Comparison of ENCODE assay signal across 26 mouse cellular contexts in genomic region chr10:117864251-117864650, GRCm38 (mm10). TPM values are rescaled to one million over a fixed set of nuclear protein-coding genes. Genes with fewer than 3 reads are reported as not detected.
A peak's percentile ranks its signal among the peaks of the same experiment; 100 is the strongest.
DNase-seq lines count a peak whose midpoint lies in the region; ATAC-seq lines count a peak whose summit lies in the region.
"Had no signal": no experiment of that assay in that cellular context is flagged by ENCODE, and none has a peak within 500 bp of the region (broad histone marks: within the 10 kb centered on the region; RNA-seq: fewer than 3 reads in every experiment).

No protein-coding gene starts in this region.

- H3K36me3 ChIP-seq in midbrain, embryonic 11.5 days (ENCODE audit: control insufficient read depth, insufficient read depth, low read length): no peaks in the 10 kb centered on the region
- H3K36me3 ChIP-seq in midbrain, embryonic 14.5 days (ENCODE audit: control insufficient read depth, insufficient read depth, low read length): no peaks in the 10 kb centered on the region
- H3K36me3 ChIP-seq: embryonic facial prominence, embryonic 15.5 days; forebrain, embryonic 15.5 days; heart, embryonic 12.5 days; hindbrain, embryonic 10.5 days; limb, embryonic 12.5 days had no signal

- 94% methylated on average over 4 of the region's 4 CpGs for WGBS in midbrain, embryonic 11.5 days
- 96% methylated on average over 4 of the region's 4 CpGs for WGBS in midbrain, embryonic 14.5 days

- no peaks in the 10 kb centered on the region for H3K4me1 ChIP-seq in midbrain, embryonic 11.5 days (ENCODE audit: control insufficient read depth, insufficient read depth, low read length)
- H3K4me1 ChIP-seq in midbrain, embryonic 14.5 days (ENCODE audit: control insufficient read depth, insufficient read depth, low read length): no peaks in the 10 kb centered on the region
- H3K4me1 ChIP-seq: embryonic facial prominence, embryonic 15.5 days; forebrain, embryonic 15.5 days; hindbrain, embryonic 10.5 days; limb, embryonic 12.5 days had no signal

- H3K27ac ChIP-seq in midbrain, embryonic 11.5 days (ENCODE audit: low read depth, low read length): no peak overlapping the region
- no peak overlapping the region for H3K27ac ChIP-seq in midbrain, embryonic 14.5 days (replicated peaks; ENCODE audit: low read depth, low read length)
- H3K27ac ChIP-seq: embryonic facial prominence, embryonic 15.5 days; forebrain, embryonic 15.5 days; hindbrain, embryonic 10.5 days; hindbrain, postnatal 0 days; limb, embryonic 12.5 days had no signal

- DNase-seq in midbrain, embryonic 11.5 days (ENCODE audit: low spot score, missing footprints): peak; percentile 35
- no peak for DNase-seq in midbrain, embryonic 14.5 days
- peak; percentile 54 for DNase-seq in CD4-positive, CD25-positive, alpha-beta regulatory T cell, adult 2 months (ENCODE audit: low read depth, low spot score)
- DNase-seq in induced T-regulatory cell, adult 2 months (ENCODE audit: low read depth): peak; percentile 71
- DNase-seq in naive thymus-derived CD4-positive, alpha-beta T cell, adult 2 months (ENCODE audit: low read depth): peak; percentile 70
- DNase-seq in ovary, postnatal 36 days (ENCODE audit: low spot score): no peak
- no peak for DNase-seq in gastrocnemius, postnatal 36 days
- no peak for DNase-seq in cerebellum, adult 9-10 months
- DNase-seq: adrenal gland, postnatal 25 days; cerebellum, adult 9-11 months; gastrocnemius, postnatal 10 days; heart, adult 11 months; heart, postnatal 10 days; kidney, adult 11 months; kidney, postnatal 4 days; liver, postnatal 0 days had no signal

- H3K4me3 ChIP-seq in midbrain, embryonic 11.5 days (ENCODE audit: low read depth, low read length): no peak overlapping the region
- H3K4me3 ChIP-seq in midbrain, embryonic 14.5 days (replicated peaks; ENCODE audit: low read depth, low read length): no peak overlapping the region
- H3K4me3 ChIP-seq: embryonic facial prominence, embryonic 15.5 days; forebrain, embryonic 15.5 days; heart, embryonic 12.5 days; hindbrain, embryonic 10.5 days; limb, embryonic 12.5 days; megakaryocyte, embryonic 14.5 days; myocyte had no signal

- H3K9me3 ChIP-seq in midbrain, embryonic 11.5 days (ENCODE audit: control insufficient read depth, low read length): no peaks in the 10 kb centered on the region
- H3K9me3 ChIP-seq in midbrain, embryonic 14.5 days (ENCODE audit: control insufficient read depth, low read length): no peaks in the 10 kb centered on the region
- H3K9me3 ChIP-seq: embryonic facial prominence, embryonic 15.5 days; forebrain, embryonic 15.5 days; heart, embryonic 12.5 days; hindbrain, embryonic 10.5 days; megakaryocyte, embryonic 14.5 days had no signal

- no peak overlapping the region for H3K4me2 ChIP-seq in midbrain, embryonic 11.5 days
- H3K4me2 ChIP-seq in midbrain, embryonic 14.5 days (ENCODE audit: low read length): no peak overlapping the region
- H3K4me2 ChIP-seq: embryonic facial prominence, embryonic 15.5 days; forebrain, embryonic 15.5 days; heart, embryonic 12.5 days; limb, embryonic 12.5 days; liver, embryonic 11.5 days had no signal

- no peak for ATAC-seq in midbrain, embryonic 11.5 days (ENCODE audit: low FRiP score)
- no peak for ATAC-seq in midbrain, embryonic 14.5 days (ENCODE audit: low FRiP score, low TSS enrichment)
- ATAC-seq: forebrain, embryonic 15.5 days; hindbrain, postnatal 0 days; liver, postnatal 0 days; midbrain, embryonic 16.5 days had no signal

- no peaks in the 10 kb centered on the region for H3K27me3 ChIP-seq in midbrain, embryonic 11.5 days (ENCODE audit: control insufficient read depth, insufficient read depth, low read length)
- no peaks in the 10 kb centered on the region for H3K27me3 ChIP-seq in midbrain, embryonic 14.5 days (ENCODE audit: control insufficient read depth, insufficient read depth, low read length)
- H3K27me3 ChIP-seq: embryonic facial prominence, embryonic 15.5 days; forebrain, embryonic 15.5 days; heart, embryonic 12.5 days; limb, embryonic 12.5 days; megakaryocyte, embryonic 14.5 days had no signal

- H3K9ac ChIP-seq in midbrain, embryonic 11.5 days (ENCODE audit: low read length): no peak overlapping the region
- no peak overlapping the region for H3K9ac ChIP-seq in midbrain, embryonic 14.5 days (replicated peaks; ENCODE audit: low read length)
- H3K9ac ChIP-seq: embryonic facial prominence, embryonic 15.5 days; forebrain, embryonic 15.5 days; heart, embryonic 12.5 days; limb, embryonic 12.5 days; liver, postnatal 0 days had no signal

- intact Hi-C loops in gastrocnemius, postnatal 36 days (cut with DNase I): no loop called here

RNA-seq across cellular contexts. Expression of gene Rap1b, which starts 18.4 kb away (rescaled TPM):
- 172 and 178 TPM in 2 replicates for polyA plus RNA-seq in midbrain, embryonic 11.5 days (2014; fragmentation: Nextera tagmentation; extraction: Ambion mirVana)
- polyA plus RNA-seq in midbrain, embryonic 14.5 days (2014; fragmentation: Nextera tagmentation; extraction: Ambion mirVana): 156 and 185 TPM in 2 replicates
- 10 to 100 TPM; 20.2 to 22.4 TPM for total RNA-seq in gastrocnemius, postnatal 36 days (2021)

Comparison
In these comparisons a context has a peak if more than half of its experiments do, and no peak if none do; other contexts are left out.
1. DNase-seq: peak in midbrain, embryonic 11.5 days (single experiment), CD4-positive, CD25-positive, alpha-beta regulatory T cell, adult 2 months (single experiment), induced T-regulatory cell, adult 2 months (single experiment) and naive thymus-derived CD4-positive, alpha-beta T cell, adult 2 months (single experiment); none in midbrain, embryonic 14.5 days (single experiment), ovary, postnatal 36 days (single experiment), gastrocnemius, postnatal 36 days (0 of 2) and cerebellum, adult 9-10 months (single experiment).